Mouse (Mus musculus) stomach, embryonic 14.5 days (tissue): ENCODE measurements around the gene Pou6f2. TPM values are rescaled to one million over a fixed set of nuclear protein-coding genes. Genes with fewer than 3 reads are reported as not detected.

Experiments
- ATAC-seq: fragments of 200-750 bp; cut with Nextera tagmentation; 2 replicates; pipeline ENCODE4 v1.8.0; 2017; ENCODE audit warnings: low read depth, moderate TSS enrichment; ENCODE audit not compliant: insufficient number of reproducible peaks, insufficient read depth, low FRiP score
- H3K27ac ChIP-seq: fragments of 300-500 bp; sonication (generic); 2 replicates; pipeline ENCODE4 v1.5.1; 2014; ENCODE audit warnings: mild to moderate bottlenecking, low read length, moderate library complexity, mixed read lengths
- H3K27me3 ChIP-seq: fragments of 300-500 bp; sonication (generic); 2 replicates; pipeline ENCODE4 v1.6.1; 2014; ENCODE audit warnings: low read length, control low read depth, mixed read lengths; ENCODE audit not compliant: control insufficient read depth, insufficient read depth
- H3K36me3 ChIP-seq: fragments of 300-500 bp; sonication (generic); 2 replicates; pipeline ENCODE4 v1.6.1; 2014; ENCODE audit warnings: mild to moderate bottlenecking, control low read depth, low read length, moderate library complexity, mixed read lengths; ENCODE audit not compliant: control insufficient read depth, insufficient read depth
- H3K4me1 ChIP-seq: fragments of 300-500 bp; sonication (generic); 2 replicates; pipeline ENCODE4 v1.6.1; 2014; ENCODE audit warnings: low read length, control low read depth, mixed read lengths; ENCODE audit not compliant: control insufficient read depth, insufficient read depth
- H3K4me2 ChIP-seq: fragments of 300-500 bp; sonication (generic); replicated peaks from 2 replicates; pipeline ENCODE4 v1.6.1; 2014; ENCODE audit warnings: low read depth, low read length, control low read depth
- H3K4me3 ChIP-seq: fragments of 300-500 bp; sonication (generic); 2 replicates; pipeline ENCODE4 v1.5.1; 2014; ENCODE audit warnings: low read depth, low read length, control low read depth
- H3K9ac ChIP-seq: fragments of 300-500 bp; sonication (generic); replicated peaks from 2 replicates; pipeline ENCODE4 v1.6.1; 2014; ENCODE audit warnings: low read depth, mild to moderate bottlenecking, control low read depth, low read length, moderate library complexity, mixed read lengths
- H3K9me3 ChIP-seq: fragments of 300-500 bp; sonication (generic); 2 replicates; pipeline ENCODE4 v1.6.1; 2016; ENCODE audit warnings: low read depth, low read length, control low read depth; ENCODE audit not compliant: control insufficient read depth
- WGBS: fragments of 180-500 bp; shearing (Covaris S2); extraction: QIAGEN DNeasy Blood & Tissue Kit; methylation state at CpG from one replicate; pipeline ENCODE4 v1.1.7; 2014; 5-methylcytosine and 5-hydroxymethylcytosine counted together
- polyA plus RNA-seq: library from polyadenylated mRNA; unstranded; fragments of >200 nt; fragmentation: Nextera tagmentation; extraction: Ambion mirVana; gene quantifications from 2 replicates; pipeline ENCODE4 v1.2.1, GENCODE M21; 2014

Pou6f2 gene
- polyA plus RNA-seq = 0.19 TPM in 1 of 2 replicates, not detected in the other

DNA sequence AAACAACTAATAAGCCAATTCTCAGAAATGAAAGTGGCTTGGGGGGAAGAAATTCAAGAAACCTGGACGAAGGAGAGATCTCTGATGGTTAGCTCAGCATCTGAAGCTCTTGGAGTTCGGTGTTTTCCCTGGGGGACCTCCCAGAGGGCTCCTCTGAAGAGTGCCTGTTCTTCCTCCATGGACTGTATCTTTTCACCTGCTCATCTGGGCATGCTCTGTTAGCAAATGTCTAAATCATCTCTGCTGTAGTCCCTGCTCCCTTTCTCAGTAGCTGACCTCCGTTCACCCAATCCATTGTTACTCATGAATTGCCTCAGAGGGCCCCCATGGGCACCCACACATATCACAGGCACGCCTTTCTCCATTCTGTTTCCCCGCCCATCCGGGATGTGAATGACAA is at the start of gene Pou6f2:
Gene Pou6f2 (minus strand): TSS at position 101 of the 400 bp plus-strand sequence.
- Histone ChIP-seq H3K27me3 (no peaks in the 10 kb centered on the region), H3K27ac (no peak within 1 kb of the TSS), H3K9ac (no peak within 1 kb of the TSS), H3K4me3 (no peak within 1 kb of the TSS), H3K4me1 (no peaks in the 10 kb centered on the region), H3K4me2 (no peak within 1 kb of the TSS), H3K9me3 (no peaks in the 10 kb centered on the region), H3K36me3 (no peaks in the 10 kb centered on the region)
- WGBS = 87% methylated on average over 6 of the region's 6 CpGs
- ATAC-seq = no peak

DNA sequence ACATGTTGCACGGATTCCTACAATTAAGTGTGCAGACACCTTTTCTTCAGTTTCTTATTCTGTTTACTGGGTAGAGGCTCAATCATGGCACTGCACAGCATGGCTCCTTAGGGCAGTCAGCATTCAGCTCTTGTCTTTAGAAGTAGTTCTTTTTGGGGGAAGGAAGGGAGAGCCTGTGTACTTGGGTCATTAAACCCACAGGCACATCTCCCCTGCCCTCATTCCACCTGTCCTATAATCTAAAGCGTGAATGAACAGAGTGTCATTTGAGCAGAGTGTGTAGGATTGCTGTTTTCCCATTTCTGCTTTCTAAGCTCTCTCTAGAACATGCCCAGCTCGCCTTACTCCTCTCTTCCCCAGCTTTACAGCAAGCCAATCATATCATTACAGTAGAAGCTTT is 42.4 kb upstream of the Pou6f2 start:
- H3K36me3 ChIP-seq = no peaks in the 10 kb centered on the region
- no peaks in the 10 kb centered on the region for H3K9me3 ChIP-seq
- H3K27me3 ChIP-seq = no peaks in the 10 kb centered on the region
- WGBS = 82% methylated on average over 3 of the region's 3 CpGs
- H3K9ac ChIP-seq = no peak overlapping the region
- H3K27ac ChIP-seq = no peak overlapping the region
- no peak overlapping the region for H3K4me2 ChIP-seq
- H3K4me3 ChIP-seq = no peak overlapping the region
- no peak for ATAC-seq
- no peaks in the 10 kb centered on the region for H3K4me1 ChIP-seq

DNA sequence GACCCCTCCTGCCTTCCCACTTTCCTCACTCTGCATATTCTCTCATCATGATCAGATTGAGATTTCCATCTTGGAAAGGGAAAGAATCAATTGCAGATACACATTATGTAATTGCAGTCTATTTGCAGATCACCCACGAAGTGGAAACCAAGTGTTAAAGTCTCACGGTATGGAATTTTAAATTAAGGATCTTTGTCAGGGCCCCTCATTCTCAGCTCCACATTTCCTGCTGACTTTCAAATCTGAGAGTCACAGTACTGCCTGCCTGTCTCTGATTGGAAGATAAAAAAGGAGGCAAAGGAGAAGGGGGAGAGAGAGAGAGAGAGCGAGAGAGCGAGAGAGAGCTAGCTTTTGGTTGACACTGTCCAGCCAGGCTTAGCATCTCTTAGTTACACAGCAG is 9.8 kb downstream of the Pou6f2 start:
- 75% methylated on average over 4 of the region's 4 CpGs for WGBS
- H3K4me2 ChIP-seq = no peak overlapping the region
- H3K9me3 ChIP-seq = no peaks in the 10 kb centered on the region
- ATAC-seq = no peak
- no peaks in the 10 kb centered on the region for H3K36me3 ChIP-seq
- H3K27ac ChIP-seq = no peak overlapping the region
- H3K9ac ChIP-seq = no peak overlapping the region
- H3K4me3 ChIP-seq = no peak overlapping the region
- no peaks in the 10 kb centered on the region for H3K27me3 ChIP-seq
- no peaks in the 10 kb centered on the region for H3K4me1 ChIP-seq

DNA sequence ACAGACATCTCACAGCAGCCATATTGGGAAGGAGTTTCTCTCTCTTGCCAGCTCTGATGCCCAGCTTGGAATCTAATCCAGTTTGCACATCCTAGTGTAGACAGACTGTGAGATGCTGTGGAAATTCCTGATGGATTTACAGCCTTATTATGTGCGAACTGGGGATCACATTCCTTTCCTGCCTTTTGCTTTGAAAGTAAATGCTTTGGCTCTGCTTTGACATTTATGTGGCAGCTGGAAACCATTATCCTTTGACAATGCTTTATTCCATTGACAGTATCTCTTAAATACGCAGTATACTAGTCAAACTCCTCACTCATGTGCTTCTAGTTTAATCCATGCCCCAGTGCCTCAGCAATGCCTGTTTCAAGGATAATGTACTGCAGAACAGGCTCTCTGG is 34.1 kb downstream of the Pou6f2 start:
- Histone ChIP-seq H3K27me3 (no peaks in the 10 kb centered on the region), H3K9ac (no peak overlapping the region), H3K4me2 (no peak overlapping the region), H3K4me1 (no peaks in the 10 kb centered on the region), H3K27ac (no peak overlapping the region), H3K4me3 (no peak overlapping the region), H3K36me3 (no peaks in the 10 kb centered on the region), H3K9me3 (no peaks in the 10 kb centered on the region)
- no peak for ATAC-seq
- WGBS = 29% methylated on average over 2 of the region's 2 CpGs

DNA sequence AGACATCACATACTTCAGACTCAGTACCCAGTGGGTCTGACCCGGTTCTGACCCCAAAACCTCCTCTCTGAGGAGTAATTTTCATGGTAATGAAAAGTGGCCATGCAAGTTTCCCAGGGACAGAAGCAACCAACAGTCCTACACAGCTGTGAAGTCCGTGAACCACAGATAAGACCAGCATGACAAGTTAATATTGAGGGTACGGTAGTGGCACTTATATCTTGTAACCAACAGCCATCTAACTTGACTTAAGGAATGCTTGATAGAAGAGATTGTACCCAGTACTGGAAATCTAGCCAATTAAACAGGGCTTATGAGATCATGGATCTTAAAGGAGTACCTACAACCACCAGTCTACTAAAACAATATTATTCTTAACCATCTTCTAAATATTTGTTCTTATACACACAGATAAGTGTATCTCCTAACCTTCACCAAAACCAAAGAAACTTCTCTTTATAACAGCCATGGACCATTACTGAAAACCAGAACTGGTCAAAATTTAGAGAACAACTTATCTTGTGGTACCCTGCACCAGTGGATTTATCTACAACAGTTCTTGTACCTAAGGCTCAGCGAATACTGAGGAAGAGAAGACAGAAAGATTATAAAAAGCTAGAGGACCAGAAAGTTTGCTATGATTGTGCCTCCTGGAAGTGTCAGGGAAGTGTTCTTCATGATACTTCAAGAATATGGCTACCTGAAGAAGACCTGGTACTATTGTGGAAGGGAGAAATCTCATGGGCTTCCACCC is 52.7 kb downstream of the Pou6f2 start:
- Histone ChIP-seq H3K4me3 (no peak overlapping the region), H3K9ac (no peak overlapping the region), H3K36me3 (no peaks in the 10 kb centered on the region), H3K27me3 (no peaks in the 10 kb centered on the region), H3K27ac (no peak overlapping the region), H3K4me1 (no peaks in the 10 kb centered on the region), H3K4me2 (no peak overlapping the region), H3K9me3 (no peaks in the 10 kb centered on the region)
- WGBS = 69% methylated on average over 4 of the region's 4 CpGs
- no peak for ATAC-seq

DNA sequence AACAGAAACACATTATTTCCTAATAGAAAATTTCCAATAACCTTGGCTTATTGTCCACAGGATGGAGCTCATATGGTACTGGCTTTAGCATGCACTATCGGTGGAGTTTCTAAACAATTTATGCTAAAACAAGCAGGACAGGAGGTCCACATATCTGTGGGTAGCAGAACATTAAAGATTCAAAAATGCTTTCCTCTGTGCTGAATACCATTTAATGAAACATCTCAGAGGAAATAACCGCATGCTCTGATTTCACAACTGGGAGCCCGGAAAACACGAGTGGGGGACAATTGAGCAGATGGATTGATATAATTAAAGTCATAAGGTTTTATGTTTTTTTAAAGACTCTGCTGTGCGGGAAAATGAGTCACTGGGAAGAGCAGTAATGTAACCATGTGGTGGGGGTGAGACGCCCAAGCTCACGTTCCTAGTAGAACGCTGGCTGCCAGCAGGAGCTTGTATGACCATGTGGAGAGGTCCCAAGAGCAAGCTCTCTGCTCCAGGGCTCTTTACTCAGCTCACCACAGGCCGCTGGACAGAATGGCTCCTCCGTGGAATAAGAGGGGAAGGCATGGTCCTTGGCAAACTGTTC is 58.5 kb downstream of the Pou6f2 start:
- no peaks in the 10 kb centered on the region for H3K36me3 ChIP-seq
- H3K9me3 ChIP-seq = no peaks in the 10 kb centered on the region
- no peak for ATAC-seq
- no peaks in the 10 kb centered on the region for H3K27me3 ChIP-seq
- H3K4me1 ChIP-seq = no peaks in the 10 kb centered on the region
- WGBS = 78% methylated on average over 10 of the region's 10 CpGs
- no peak overlapping the region for H3K4me2 ChIP-seq
- no peak overlapping the region for H3K27ac ChIP-seq
- H3K4me3 ChIP-seq = no peak overlapping the region
- H3K9ac ChIP-seq = no peak overlapping the region

DNA sequence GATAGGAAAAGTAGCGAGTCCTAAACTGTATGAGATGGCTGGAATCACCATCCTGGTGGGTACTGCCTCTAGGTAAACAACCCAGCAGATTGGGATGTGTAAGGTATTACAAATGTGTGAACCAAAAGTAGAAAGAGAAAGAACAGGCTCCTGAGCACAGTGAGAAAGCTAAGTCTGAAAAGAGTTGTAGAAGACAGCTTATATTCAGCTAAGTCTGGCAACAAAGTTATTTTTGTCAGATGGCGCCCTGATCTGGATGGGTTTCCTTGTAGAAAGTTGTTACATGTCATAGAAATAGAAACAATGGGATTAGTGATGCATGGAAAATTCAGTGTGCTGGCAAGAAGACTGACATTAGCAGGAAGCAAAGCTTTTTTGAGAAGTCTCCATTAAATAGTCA is 59.5 kb downstream of the Pou6f2 start:
- no peaks in the 10 kb centered on the region for H3K4me1 ChIP-seq
- H3K36me3 ChIP-seq = no peaks in the 10 kb centered on the region
- no peak for ATAC-seq
- no peak overlapping the region for H3K27ac ChIP-seq
- H3K4me3 ChIP-seq = no peak overlapping the region
- H3K9ac ChIP-seq = no peak overlapping the region
- no peaks in the 10 kb centered on the region for H3K27me3 ChIP-seq
- H3K4me2 ChIP-seq = no peak overlapping the region
- WGBS = 72% methylated on average over 2 of the region's 2 CpGs
- no peaks in the 10 kb centered on the region for H3K9me3 ChIP-seq

DNA sequence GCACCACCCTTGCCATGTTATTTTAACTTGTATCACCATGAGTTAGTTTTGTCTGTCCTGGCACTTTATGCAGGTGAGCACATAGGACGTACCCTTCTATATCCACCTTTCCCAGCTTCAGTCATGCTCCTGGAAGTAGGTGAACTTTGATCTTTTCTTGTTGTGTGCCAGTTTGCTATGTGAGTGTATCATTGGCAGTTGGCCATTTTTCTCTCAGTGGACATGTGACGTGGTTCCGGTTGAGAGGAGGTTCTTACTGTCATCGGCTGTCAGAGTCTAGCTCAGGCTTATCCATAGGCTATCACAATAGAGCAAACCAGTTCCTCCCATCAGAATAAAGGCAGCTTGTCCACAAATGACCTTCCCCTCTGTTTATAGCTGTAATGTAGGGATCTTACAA is 63.5 kb downstream of the Pou6f2 start:
- no peak overlapping the region for H3K4me3 ChIP-seq
- no peak for ATAC-seq
- 84% methylated on average over 4 of the region's 4 CpGs for WGBS
- no peaks in the 10 kb centered on the region for H3K4me1 ChIP-seq
- H3K4me2 ChIP-seq = no peak overlapping the region
- no peak overlapping the region for H3K27ac ChIP-seq
- no peak overlapping the region for H3K9ac ChIP-seq
- no peaks in the 10 kb centered on the region for H3K27me3 ChIP-seq
- H3K9me3 ChIP-seq = no peaks in the 10 kb centered on the region
- H3K36me3 ChIP-seq = no peaks in the 10 kb centered on the region

DNA sequence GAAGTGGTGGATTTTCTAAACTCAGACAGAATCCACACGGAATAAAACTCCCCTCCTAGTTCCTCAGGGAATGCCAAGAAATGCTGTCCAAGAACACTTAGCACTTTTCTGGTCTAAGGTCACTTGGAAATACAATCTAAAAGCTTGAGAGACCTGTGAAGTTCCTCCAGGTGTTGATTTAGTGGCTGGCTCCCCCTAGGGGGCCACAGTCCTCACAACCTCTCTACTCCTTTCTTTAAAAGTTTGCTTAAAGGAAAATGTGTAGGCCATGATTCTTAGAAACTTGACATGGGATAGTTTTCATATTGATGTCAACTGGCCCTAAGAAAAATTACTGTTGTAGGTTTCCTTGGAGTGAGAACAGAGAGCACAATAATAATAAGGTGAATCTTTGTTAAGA is 64.9 kb downstream of the Pou6f2 start:
- Histone ChIP-seq H3K4me2 (no peak overlapping the region), H3K9ac (no peak overlapping the region), H3K36me3 (no peaks in the 10 kb centered on the region), H3K27ac (no peak overlapping the region), H3K4me3 (no peak overlapping the region), H3K9me3 (no peaks in the 10 kb centered on the region), H3K4me1 (no peaks in the 10 kb centered on the region), H3K27me3 (no peaks in the 10 kb centered on the region)
- no peak for ATAC-seq
- WGBS = 31% methylated on average over 1 of the region's 1 CpGs
